Mouse (Mus musculus): ENCODE results near the gene Foxe3. TPM values are rescaled to one million over a fixed set of nuclear protein-coding genes. Genes with fewer than 3 reads are reported as not detected.

Gene Foxe3
- polyA plus RNA-seq, 1 experiment, result not detected

Other genes starting within 250 kb of the Foxe3 start
- not detected in 2 replicates for gene Gm12830, start 104.3 kb downstream of the Foxe3 start, polyA plus RNA-seq (2012; ENCODE audit: insufficient read depth, insufficient read length, missing spikeins)
- gene Foxd2, start 17.1 kb downstream of the Foxe3 start, polyA plus RNA-seq (2012; ENCODE audit: insufficient read depth, insufficient read length, missing spikeins), result not detected in 2 replicates
- 137 and 158 TPM in 2 replicates for gene Cmpk1, start 61.2 kb upstream of the Foxe3 start, polyA plus RNA-seq (2012; ENCODE audit: insufficient read depth, insufficient read length, missing spikeins)
- 0.52 TPM in 1 of 2 replicates, not detected in the other for gene Stil, start 74.1 kb upstream of the Foxe3 start, polyA plus RNA-seq (2012; ENCODE audit: insufficient read depth, insufficient read length, missing spikeins)
- 0.71 and 1.1 TPM in 2 replicates for gene Tal1, start 130.4 kb upstream of the Foxe3 start, polyA plus RNA-seq (2012; ENCODE audit: insufficient read depth, insufficient read length, missing spikeins)
- gene Pdzk1ip1, start 162.7 kb upstream of the Foxe3 start, polyA plus RNA-seq (2012; ENCODE audit: insufficient read depth, insufficient read length, missing spikeins), result 1.3 TPM in 1 of 2 replicates, not detected in the other
- gene Cyp4x1, start 208.3 kb upstream of the Foxe3 start, polyA plus RNA-seq (2012; ENCODE audit: insufficient read depth, insufficient read length, missing spikeins), result not detected in 2 replicates